Mouse (Mus musculus) thymus, adult 2 months (tissue): ENCODE data around the gene Dcdc2c.

ENCODE experiments used
- CTCF ChIP-seq: fragments of 200-500 bp; IDR thresholded peaks from 2 replicates; pipeline ENCODE4 v1.5.1; 2012; ENCODE audit warnings: mild to moderate bottlenecking, control low read depth, low read length, moderate library complexity, borderline replicate concordance; ENCODE audit not compliant: control insufficient read depth, poor library complexity, insufficient read depth; ENCODE audit errors: extremely low read depth
- POLR2A ChIP-seq: fragments of 200-500 bp; IDR thresholded peaks from 2 replicates; pipeline ENCODE4 v1.6.1; 2012; ENCODE audit warnings: mild to moderate bottlenecking, low read length, control low read depth, moderate library complexity; ENCODE audit not compliant: control insufficient read depth, poor library complexity, insufficient read depth; ENCODE audit errors: extremely low read depth

DNA sequence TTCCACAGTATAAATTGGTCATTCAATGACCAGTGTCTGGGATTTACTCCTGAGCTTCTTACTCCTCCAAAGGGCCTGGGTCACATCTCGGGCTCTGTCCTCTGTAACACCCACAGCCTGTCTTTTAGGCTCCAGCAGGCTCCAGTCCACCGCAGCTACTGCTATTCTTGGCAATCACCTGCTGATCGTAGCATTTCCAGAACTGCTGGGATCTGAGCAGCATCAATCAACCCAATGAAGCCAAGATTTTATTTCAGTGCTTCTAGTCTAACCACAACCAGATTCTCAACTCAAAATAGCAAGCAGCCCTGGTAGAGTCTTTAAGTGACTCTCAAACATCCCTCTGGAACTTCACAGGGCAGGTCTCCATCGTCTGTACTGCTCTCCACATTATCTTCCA, 3.3 kb downstream of the Dcdc2c start:
- TF ChIP-seq POLR2A (no peak), CTCF (no peak)
